Mouse (Mus musculus) E14TG2a.4 (cell line): Measurements from ENCODE around the gene Htra3.

Experiments used
- CTCF ChIP-seq: conservative IDR thresholded peaks from 2 replicates; pipeline ENCODE4 v1.5.1; 2014; ENCODE audit warnings: low read length
- NANOG ChIP-seq: IDR thresholded peaks from 2 replicates; pipeline ENCODE4 v1.6.1; 2014; ENCODE audit warnings: borderline replicate concordance, low read length, mixed read lengths
- POU5F1 ChIP-seq: IDR thresholded peaks from 2 replicates; pipeline ENCODE4 v1.6.1; 2014; ENCODE audit warnings: low read length, borderline replicate concordance

DNA sequence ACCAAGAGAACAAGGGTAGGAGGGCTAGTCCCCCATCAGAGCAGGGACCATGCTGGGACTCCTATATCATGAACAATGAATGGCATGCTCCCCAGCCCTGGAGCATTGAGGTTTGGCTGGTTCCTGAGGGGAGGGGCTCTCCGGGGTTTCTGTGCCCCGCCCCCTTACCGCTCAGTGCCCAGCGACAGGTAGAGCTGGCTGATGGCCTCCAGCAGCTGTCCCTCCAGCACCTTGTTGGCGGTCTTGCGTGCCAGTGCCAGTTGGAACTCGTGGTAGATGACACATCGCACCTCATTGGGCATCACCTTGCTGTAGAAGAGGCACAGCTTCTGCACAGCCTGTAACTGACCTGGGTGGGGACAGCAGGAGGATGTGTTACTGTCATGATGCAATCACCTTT is 23.6 kb upstream of the Htra3 start:
- TF ChIP-seq CTCF (no peak), NANOG (no peak), POU5F1 (no peak)
